Mouse (Mus musculus): ENCODE measurements around the gene Sipa1l2.

GRCm38 (mm10) chr8:125504605-125505257 lies 64.9 kb downstream of the Sipa1l2 start:
- no peak for TF ChIP-seq CTCF (conservative IDR thresholded peaks at IDR 0.05; ENCODE audit: low read length)
- TF ChIP-seq NANOG (IDR thresholded peaks at IDR 0.05; ENCODE audit: borderline replicate concordance, low read length): no peak
